Mouse (Mus musculus): ENCODE data around the gene Shtn1.

Shtn1 gene

DNA sequence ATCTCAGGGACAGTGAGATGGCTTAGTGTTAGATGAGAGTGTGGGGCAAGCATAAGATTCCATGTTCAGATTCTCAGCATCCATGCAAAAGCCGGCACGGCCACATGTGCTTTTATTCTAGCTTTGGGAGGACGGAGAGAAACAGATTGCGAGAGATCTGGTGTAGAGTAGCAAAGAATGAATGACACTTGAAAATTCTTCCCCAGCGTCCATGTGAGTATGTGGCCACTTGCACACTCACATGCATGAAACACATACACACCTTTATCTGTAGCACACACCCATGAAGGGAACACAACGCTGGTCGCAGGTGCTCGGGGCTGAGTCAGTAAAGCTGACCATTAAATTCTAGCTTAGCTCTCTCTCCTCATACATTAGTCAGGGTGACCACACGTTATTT is 24.3 kb downstream of the Shtn1 start:
- no peak for DNase-seq

DNA sequence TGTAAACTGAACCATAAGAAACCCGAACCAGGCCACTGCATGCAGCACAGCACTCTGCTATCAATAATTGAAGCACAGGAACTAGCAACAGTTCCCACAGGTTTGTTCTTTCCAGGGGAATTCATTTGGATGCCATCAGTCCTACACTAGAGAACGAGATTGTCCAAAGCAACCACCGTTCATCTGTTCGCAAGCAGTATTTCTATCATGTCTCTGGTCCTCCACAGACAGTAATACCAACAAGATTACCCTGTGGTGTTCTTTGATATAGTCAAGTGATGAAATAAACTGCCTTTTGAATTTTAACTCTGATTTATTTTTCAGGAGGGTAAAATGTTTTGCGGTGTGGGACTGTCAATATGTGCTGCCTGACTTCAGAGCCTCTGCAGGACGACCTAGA is 27.0 kb downstream of the Shtn1 start:
- DNase-seq: no peak

DNA sequence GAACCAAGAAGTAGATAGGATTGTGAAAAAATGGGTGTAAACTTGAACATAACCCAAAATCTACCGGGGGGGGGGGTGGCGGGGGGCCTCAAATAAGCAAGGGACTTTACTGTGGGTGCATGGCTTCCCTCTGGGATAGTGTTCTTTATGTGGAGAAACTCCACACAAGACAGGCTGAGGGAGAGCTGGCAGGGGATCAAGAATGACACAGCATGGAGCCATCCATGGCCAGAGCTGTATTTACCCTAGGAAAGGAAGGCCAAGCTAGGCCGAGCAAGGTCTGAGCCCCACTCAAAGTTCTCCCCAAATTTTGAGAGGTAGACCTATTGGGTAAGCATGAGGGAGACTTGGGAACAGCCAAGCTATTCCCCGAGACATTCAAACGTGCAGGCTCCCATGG is 28.4 kb downstream of the Shtn1 start:
- no peak for DNase-seq

DNA sequence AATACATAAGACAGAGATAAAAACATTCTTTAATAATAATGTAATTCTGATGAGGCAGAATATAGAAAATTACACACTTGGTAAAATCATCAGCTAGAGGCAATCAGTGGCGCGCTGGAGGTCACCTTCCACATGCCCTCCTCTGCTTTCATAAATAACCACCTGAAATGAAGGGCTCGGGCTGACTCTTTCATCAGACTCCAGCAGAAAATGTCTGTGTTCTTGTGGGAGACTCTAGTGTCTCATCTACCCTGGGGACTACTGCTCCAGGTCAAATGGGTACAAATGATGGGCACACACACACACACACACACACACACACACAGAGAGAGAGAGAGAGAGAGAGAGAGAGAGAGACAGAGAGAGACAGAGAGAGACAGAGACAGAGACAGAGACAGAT is 34.8 kb downstream of the Shtn1 start:
- DNase-seq: no peak

DNA sequence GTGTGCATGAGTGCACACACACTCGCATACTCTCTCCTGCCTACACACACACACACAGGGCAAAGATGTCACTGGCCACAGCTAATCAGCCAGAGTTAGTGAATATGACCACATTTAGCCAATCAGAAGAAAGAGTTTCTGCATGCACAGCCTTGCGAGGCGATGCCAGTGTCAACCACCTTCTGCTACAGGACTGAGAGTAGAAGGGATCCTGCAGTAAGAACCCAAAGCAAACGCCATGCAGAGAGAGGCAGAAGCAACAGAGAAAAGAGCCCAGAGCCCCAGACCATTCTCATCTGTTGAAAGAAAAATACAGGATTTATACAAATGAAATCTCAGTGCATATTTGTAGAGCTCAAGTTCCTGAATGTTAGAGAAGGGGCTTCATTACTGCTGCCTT is 37.1 kb downstream of the Shtn1 start:
- DNase-seq: no peak

DNA sequence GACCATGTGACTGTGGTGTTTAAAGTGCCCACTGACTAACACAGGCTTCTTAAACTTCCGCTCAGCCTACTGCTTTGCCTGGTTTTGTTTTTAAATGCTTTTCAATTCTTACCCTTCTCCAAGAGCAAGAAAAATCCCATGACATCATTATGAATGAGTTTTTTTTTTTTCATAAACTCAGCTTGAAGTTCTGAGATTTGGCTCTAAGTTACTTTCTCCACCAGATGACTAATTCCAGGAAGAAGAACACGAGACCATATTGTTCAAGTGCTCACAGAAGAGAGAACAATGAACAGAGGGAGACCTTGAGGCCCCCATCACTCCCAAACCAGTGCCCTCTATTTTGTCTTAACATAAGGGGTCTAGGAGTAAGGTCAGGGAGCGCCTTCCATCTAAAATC is 39.1 kb downstream of the Shtn1 start:
- no peak for DNase-seq

DNA sequence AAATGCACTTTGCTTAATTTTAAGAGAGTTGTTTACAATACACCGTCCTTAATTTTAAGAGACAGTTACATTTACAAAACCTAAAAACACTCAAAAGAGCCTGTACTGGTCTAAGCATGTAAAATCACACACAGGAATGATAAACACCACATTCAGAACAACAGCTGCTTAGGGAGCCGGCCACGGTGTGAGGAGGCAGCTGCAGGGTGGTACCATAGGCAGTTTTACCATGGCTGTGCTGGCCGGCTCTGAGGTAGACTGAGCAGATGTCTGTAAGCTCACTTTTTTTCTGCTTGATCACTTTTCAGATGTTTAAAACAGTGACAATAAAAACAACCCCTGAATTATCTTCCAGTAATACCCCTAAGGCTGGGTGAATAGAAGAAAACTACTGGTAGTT is 42.7 kb downstream of the Shtn1 start:
- DNase-seq: no peak

DNA sequence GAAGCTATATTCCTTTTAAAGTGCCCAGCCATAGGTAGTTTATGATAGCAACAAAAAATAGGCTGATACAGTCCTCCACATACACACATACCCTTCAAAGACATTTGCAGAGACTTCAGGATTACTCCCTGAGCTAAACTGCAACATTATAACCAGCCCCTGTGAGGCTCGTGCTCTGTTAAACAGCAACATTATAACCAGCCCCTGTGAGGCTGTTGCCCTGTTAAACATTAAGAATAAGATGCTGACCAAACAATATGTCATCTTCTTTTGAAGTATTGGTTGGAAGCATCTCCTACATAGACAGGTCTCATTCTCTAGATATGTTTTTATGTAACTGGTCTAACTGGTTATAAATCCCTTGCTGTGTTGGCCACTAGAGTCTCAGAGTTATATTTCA is 45.7 kb downstream of the Shtn1 start:
- no peak for DNase-seq

DNA sequence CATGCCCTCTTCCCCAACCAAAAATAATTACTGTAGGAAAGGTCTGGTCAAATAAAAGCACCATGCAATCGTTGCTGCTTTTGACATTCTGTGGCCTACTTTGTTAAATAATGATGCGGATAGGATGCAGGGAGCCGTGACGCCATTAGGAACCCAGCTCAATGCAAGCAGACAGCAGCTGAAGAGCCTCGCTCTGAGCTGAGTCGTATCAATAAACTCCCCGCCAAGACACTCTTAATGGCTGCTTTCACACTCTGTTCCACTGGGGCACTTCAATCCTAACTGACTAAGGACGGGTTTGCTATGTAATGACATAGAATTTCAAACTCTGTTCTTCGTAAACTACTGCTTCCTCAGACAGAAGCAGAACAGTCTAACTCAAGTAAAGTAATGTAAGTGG is 46.9 kb downstream of the Shtn1 start:
- no peak for DNase-seq

DNA sequence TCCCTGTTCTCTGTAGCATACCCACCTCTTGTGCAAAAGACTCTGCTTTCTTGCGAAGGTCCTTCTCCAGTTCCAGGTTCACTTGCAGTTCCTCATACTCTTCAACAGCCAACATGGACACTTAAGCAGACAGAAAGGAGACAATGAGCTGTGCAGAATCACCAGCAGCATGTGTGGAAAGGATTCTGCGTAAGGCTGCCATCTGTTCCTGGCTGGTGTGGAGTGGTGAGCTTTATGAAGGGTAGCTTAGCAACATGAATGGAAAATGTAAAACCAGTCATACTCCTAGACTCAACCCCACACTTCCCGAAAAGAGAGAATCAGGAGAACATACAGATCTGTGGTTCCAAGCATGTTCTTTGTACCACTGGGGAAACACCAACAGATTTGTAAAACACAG is 47.8 kb downstream of the Shtn1 start:
- DNase-seq: no peak

DNA sequence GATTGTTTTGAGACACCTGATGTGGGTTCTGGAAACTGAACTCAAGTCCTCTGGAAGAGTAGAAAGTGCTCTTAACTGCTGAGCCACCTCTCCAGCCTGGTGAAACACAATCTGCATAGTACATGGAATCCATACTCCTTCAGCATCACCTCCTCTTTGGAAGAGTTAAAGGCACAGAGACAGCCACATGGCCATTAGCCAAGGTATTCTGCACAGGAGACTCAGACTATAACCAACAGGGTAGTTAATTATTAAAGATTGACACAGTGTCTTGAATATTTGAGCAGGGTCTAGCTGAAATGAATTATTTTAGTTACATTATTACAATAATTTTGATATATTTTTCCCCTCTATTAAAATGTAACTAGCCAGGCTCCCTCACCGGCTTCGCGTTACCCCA is 52.0 kb downstream of the Shtn1 start:
- no peak for DNase-seq

DNA sequence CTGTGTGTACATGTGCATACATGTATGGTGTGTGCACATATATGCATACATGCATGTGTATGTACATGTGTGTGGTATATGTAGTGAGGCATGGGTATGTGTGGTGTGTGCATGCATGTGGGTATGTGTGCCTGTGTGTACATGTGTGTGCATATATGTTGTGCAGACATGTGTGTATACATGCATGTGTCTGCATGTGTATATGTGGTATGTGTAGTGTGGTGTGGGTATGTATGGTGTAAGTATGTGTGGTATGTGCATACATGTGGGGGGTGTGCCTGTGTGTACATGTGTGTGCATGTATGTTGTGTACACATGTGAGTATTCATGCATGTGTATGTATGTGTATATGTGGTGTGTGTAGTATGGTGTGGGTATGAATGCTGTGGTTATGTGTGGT is 54.3 kb downstream of the Shtn1 start:
- DNase-seq: no peak

DNA sequence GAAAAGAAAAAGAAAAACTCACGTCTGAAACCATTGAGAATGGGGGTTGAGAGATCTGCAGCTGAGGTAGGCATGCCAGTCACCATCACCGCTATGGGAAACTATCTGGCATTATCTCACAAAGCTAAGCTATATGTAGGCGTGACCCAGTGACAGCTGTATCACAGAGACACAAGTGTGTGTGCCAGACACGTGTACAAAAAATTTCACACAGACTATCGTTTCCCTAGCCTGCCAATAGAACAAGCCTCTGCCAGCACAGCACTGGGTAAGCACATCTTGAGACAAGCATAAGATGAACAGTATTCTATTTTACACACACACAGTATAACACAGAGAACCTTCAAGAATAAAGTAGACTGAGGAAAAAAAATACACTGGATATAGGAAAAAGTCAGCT is 65.1 kb downstream of the Shtn1 start:
- DNase-seq: no peak

DNA sequence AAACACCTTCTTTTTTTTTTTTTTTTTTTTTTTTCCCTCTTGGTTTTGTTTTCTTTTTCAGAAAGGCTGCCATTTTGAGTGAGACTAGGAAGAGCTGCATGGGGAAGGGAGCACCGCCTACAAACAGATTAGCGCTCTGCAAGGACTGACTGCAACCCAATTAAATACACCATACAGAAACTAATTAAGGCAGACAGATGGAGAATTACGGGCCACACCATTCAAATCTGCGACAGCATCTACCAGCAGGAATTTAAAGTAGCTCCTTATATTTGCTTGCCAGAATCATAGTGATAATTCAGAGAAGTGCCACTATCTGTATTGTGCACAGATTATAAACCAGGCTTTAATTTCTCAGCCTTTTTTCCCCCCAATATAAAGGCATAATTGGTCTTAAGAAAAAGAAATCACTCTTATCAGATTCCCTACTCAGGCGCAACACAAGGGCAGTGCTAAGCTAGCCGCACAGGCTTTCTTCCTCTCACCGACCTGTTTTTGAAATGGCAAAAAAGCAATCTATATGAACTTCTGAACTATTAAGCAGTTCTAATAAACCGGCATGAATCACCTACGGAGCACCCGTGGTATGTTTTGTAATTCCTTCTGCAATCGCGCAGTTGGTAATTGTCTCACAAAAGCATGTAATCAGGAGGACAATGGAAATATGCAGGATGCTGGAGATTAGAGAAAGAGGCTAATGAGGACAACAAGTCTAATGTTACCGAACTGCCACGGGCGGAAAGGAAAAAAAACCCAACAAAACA is 69.1 kb downstream of the Shtn1 start:
- DNase-seq: no peak

DNA sequence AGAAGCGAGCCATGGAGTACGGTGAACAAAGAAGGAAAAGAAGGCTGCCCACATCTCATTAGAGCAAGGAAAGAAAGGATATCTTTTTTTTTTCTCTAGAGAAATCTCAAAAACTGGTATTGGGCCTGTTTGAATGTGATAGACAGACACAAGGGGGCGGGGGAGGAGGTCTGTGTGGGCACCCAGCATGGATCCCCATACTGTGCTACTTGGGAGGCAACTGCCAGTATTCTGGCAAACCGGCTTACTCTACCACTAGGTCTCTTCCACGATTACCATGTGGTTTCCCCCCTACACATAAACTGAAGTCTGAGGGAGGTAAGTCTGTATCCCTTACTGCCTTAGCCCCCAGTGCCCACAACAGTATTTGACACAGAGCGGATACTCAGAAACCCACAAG is 73.1 kb downstream of the Shtn1 start:
- DNase-seq: no peak

DNA sequence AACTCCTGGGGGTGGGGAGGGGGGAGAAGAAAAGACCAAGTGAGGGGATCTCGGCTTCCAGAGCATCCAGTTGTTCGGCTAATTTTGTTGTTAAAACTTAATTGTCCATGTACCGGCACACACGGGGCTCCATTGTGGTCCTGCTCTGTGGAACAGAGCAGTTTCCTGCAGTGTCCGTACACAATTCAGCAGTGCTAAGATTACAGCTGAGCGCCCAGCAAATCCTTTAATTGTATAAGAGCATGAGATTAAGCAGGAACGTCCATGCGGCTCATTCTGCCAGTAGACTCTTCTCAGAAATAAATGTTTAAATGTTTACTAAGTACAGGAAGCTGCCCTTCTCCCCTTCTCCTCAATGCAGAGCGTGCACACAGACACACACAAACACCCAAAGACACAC is 94.3 kb downstream of the Shtn1 start:
- peak; percentile 46 for DNase-seq

DNA sequence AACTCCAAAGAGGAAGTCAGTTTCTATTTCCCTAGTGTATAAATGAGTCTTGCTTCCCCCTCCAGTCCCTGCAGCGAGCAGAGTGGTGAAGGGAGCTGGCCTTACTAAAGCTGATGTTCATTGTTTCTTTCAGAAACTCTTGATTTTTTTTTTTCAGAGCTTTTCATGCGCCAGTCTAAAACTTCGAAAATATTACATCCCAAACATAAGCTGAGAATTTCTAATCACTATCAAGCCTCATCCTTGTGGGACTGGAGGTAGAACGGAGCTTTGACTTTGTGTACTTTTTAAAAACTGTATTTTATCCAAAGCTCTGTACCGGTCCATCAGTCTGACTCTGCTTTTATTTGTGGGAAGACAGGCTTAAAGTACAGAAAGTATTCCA is 95.9 kb downstream of the Shtn1 start:
- DNase-seq: no peak

DNA sequence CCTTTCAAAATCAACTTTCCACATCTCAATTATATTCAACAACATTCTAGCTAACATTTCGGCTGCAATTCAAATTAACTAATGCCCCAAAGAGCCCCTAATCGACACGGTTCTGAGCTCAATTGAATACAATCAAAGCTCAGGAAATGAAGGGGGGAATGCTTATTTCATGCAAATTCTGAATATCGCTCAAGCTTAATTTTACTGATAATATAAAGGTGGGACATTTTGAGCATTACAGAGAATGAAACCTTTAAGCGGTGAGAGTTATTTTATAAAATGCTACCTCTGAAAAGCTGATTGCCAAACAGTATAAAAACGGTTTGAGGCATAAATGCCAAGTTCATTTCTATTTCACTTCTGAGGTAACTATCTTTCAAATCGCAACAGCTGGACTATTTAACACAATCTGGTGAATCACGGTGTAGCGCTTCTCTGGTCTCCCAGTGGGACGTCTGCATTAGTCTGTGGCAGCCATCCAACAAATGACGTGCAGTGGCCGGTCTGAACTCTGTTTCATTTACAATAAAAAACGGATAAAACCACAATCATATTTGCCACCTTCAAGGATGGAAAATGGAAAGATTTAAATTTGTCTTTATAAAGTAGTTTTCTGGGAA is 96.4 kb downstream of the Shtn1 start:
- DNase-seq: peak; percentile 53

DNA sequence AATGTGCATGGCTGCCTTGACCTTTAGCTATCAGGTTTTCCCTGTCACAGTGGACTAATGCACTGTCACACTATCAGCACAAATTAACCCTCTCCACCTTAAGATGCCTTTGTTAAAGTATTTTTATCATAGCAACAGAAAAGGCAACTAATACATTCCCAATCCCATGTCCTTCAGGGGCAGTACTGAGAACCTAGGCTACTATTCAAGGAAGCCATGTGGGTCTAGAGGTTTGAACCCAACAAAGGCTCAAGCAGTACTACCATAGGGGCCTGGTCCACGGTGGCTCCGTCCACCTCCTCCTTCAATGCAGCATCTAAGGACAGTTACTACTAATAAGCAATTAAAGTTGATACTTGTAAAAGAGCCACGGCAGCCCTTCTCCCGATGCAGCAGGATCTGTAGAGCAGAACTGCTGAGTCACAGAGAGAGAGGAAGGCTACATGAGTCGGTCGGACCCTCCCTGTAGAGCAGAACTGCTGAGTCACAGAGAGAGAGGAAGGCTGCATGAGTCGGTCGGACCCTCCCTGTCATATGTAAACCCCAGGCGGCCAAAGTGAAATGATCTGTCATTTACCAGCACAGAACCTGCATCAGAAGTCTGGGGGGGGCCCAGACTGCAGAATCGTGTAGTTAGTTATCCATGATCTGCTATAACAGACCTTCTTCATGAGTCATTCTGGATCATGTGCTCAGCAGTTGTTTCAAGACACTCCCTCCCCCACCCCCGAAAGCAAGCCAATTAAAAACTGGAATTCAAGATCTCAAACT is 97.3 kb downstream of the Shtn1 start:
- DNase-seq: peak; percentile 51

DNA sequence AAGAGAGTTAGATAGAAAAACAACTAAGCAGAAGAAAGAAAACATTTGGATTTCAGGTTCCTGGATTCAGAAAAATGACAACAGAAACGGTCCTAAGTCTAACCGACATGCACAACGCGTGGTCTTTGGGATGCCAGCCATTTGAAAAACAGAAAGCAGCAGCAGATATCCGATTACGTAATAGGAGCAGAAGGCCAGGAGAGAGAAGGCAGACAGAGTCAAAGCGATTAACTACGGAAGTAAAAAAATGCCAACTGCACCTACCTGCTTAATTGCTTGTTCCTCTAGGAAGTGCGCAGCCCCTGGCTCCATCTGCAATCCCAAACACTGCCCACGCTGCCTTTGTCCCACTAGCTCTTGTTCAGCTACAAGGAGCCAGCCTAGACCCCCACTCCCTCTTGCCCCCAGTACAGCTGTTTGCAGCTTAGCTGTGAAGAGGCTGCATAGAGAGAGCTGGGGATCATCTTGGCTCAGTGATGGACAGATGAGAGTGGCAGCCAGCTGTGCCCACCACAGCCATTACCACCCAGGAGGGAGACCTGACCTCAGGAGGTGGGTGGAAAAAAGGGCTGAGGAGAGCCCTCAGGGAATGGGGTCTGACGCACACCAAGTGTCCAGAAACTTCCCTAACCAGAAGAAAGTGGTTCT is 100.6 kb downstream of the Shtn1 start:
- no peak for DNase-seq

DNA sequence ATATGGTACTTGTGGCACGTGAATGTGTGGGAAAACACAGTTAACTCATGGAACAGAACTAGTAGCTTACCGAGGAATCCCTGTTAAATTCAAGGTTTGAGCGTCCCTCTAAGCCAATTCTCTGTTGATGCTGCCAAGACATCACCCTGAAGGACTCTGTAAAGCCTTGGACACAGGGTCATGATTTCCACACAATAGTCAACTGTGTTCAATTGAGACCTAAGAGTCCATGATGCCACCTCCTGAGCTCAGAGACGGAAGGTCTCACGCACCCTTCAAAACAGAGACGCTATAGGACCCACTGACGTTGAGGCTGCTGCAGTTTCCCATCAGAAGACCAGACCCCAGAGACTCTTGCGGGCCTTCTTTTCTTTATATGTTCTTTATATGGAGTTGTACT is 101.8 kb downstream of the Shtn1 start:
- DNase-seq: no peak

DNA sequence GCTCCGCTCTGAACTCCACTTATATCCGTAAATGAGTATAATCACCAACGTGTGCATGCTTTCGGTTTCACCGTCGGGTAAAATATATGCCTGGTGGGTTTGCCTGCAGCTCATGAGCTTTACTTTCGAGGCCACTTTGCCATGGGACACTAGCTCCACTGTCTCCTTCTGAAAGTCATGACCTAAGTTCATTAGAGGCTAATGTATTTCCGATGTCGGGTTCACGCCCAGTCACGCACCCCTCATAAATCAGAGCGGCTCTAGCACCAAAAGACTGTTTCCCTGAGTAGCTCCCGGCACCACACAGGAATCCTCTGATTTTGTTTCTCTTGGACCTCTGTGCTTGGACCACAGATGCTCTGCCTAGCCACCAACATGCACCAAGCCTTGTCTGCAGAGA is 105.1 kb downstream of the Shtn1 start:
- DNase-seq: no peak

DNA sequence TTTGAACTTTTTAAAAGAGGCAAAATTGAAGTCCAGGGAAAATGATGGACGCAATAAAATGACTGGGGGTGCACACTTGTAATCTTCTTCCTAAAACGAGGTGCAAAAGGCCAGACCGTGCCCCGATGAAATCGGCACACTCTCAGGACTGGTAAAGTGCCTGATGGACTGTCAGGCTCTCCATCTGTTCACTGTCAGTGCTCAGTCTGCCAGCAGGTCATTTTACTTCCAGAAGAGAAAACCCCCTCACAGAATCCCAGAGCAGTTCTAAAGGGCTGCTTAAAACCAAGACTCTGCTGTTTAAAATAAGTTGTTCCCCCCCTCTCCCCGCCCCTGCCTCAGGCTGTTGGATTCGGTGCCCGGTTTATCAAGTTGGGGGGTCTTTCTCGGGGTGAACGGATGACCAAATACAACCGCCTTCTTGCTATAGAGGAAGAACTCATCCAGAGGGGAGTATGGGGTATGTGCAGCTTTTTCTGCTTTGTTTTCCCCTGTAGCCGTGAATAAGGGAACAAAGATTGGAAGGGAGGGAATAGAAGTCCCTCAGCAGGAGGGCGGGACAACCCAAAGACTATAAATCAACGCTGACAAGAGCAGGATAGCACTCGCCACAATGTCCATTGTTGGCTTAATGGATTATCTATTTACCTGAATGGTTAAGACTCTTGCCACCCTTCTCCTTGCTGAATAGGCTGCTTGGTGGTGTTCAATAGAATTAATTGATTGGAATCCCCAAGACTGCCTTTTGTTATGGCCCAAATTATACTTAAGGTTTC is 107.0 kb downstream of the Shtn1 start:
- peak; percentile 57 for DNase-seq
